Mouse (Mus musculus) hindbrain, postnatal 0 days (tissue): ENCODE measurements at regions not wholly inside any gene's neighbourhood (a gene's known extent, or its start where the extent isn't known, plus 50 kb on each side); places are given as distances from the start of the nearest gene placed in this dataset.
A peak's percentile ranks its signal among the peaks of the same experiment; 100 is the strongest.

ENCODE experiments used
- ATAC-seq: fragments of 200-750 bp; cut with Nextera tagmentation; 2 replicates; pipeline ENCODE4 v1.8.0; 2017; ENCODE audit warnings: mild to moderate bottlenecking, moderate TSS enrichment, moderate library complexity
- DNase-seq: peaks from one replicate; pipeline ENCODE4 v3.0.0-alpha.2; 2015; ENCODE audit warnings: low spot score
- H3K27ac ChIP-seq: fragments of 300-500 bp; sonication (generic); 2 replicates; pipeline ENCODE4 v1.5.1; 2014; ENCODE audit warnings: mild to moderate bottlenecking
- H3K27me3 ChIP-seq: fragments of 300-500 bp; sonication (generic); 2 replicates; pipeline ENCODE4 v1.6.1; 2014; ENCODE audit warnings: low read length, mixed read lengths; ENCODE audit not compliant: insufficient read depth
- H3K36me3 ChIP-seq: fragments of 300-500 bp; sonication (generic); 2 replicates; pipeline ENCODE4 v1.6.1; 2014; ENCODE audit warnings: low read length, mixed read lengths; ENCODE audit not compliant: insufficient read depth
- H3K4me1 ChIP-seq: fragments of 300-500 bp; sonication (generic); 2 replicates; pipeline ENCODE4 v1.6.1; 2014; ENCODE audit warnings: antibody characterized with exemption, low read length, mixed read lengths; ENCODE audit not compliant: insufficient read depth
- H3K4me2 ChIP-seq: fragments of 300-500 bp; sonication (generic); 2 replicates; pipeline ENCODE4 v1.6.1; 2014; ENCODE audit warnings: low read depth, mild to moderate bottlenecking, low read length, moderate library complexity, mixed read lengths
- H3K4me3 ChIP-seq: fragments of 300-500 bp; sonication (generic); 2 replicates; pipeline ENCODE4 v1.5.1; 2014; ENCODE audit warnings: low read length
- H3K9ac ChIP-seq: fragments of 300-500 bp; sonication (generic); replicated peaks from 2 replicates; pipeline ENCODE4 v1.6.1; 2014; ENCODE audit warnings: mild to moderate bottlenecking, low read length, moderate library complexity, mixed read lengths
- H3K9me3 ChIP-seq: fragments of 300-500 bp; sonication (generic); 2 replicates; pipeline ENCODE4 v1.6.1; 2016; ENCODE audit warnings: low read length, mixed read lengths
- CTCF ChIP-seq: IDR thresholded peaks from 2 replicates; pipeline ENCODE4 v1.5.1; 2016; ENCODE audit warnings: antibody characterized with exemption, control low read depth, low read depth
- WGBS: fragments of 180-500 bp; shearing (Covaris S2); extraction: QIAGEN DNeasy Blood & Tissue Kit; methylation state at CpG from one replicate; pipeline ENCODE4 v1.1.7; 2014; 5-methylcytosine and 5-hydroxymethylcytosine counted together

DNA sequence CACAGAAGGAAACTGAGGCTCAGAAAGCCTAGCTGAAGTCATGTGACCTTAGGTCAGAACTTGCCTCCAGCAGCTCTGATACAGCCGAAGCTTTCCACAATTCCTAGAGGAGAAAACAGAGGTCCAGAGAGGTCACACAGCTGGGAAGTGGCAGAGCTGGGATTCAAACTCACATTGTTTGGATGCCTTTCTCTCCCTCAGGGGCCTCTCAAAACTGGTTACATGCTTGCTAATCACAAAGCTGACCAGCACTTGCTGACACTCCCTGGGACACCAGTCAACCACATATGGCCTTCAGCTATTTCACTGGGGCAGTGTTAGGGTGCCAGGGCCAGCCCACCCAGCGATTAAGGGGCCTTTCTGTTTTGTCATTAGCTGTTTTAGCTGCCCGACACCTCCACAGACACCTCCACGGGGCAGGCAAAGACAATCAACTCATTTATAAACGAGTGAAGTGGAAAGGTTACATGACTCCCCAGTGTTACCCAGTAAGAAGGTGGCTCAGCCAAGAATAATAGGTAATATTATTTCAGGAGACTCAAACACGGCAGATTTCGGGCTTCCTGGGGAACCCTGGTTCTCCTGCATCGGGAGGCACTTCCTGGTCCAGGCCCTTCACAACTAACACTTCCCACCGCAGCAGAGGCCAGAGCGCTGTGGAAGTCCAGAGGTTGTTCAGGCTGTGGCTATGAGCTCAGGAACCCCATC is 71.4 kb downstream of the 2410131K14Rik start:
- WGBS, result 48% methylated on average over 10 of the region's 10 CpGs
- Histone ChIP-seq H3K4me1 (peaks cover 3% of the 10 kb centered on the region; the same call in 1 of the 2 replicates), H3K4me2 (no peak overlapping the region), H3K36me3 (no peaks in the 10 kb centered on the region), H3K9me3 (no peaks in the 10 kb centered on the region), H3K27ac (no peak overlapping the region), H3K4me3 (no peak overlapping the region), H3K27me3 (no peaks in the 10 kb centered on the region), H3K9ac (no peak overlapping the region)
- ATAC-seq, result no peak
- no peak for TF ChIP-seq CTCF
- no peak for DNase-seq

DNA sequence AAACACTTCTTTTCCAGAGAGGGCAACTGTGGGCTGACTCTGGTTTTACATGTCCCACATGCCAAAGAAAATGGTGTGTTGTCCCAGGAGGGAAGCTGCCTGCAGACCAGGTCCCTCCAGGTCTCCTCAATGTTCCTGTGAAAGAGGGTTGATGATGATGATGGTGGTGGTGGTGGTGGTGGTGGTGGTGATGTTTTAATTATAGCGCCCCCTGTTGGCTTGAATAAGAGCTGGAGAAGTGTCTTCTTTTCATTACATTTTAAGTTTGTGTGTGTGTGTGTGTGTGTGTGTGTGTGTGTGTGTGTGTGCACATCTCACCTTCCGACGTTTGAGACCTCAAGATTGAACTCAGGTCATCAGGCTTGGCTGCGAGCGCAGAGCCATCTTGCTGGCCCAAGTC is 73.0 kb downstream of the 2410131K14Rik start:
- Histone ChIP-seq H3K9me3 (no peaks in the 10 kb centered on the region), H3K27me3 (no peaks in the 10 kb centered on the region), H3K36me3 (no peaks in the 10 kb centered on the region), H3K27ac (no peak overlapping the region), H3K4me3 (no peak overlapping the region), H3K9ac (no peak overlapping the region), H3K4me1 (peaks cover 11% of the 10 kb centered on the region; the same call in 1 of the 2 replicates), H3K4me2 (no peak overlapping the region)
- WGBS, result 76% methylated on average over 5 of the region's 5 CpGs
- no peak for DNase-seq
- TF ChIP-seq CTCF, result peak; percentile 39
- ATAC-seq, result no peak

DNA sequence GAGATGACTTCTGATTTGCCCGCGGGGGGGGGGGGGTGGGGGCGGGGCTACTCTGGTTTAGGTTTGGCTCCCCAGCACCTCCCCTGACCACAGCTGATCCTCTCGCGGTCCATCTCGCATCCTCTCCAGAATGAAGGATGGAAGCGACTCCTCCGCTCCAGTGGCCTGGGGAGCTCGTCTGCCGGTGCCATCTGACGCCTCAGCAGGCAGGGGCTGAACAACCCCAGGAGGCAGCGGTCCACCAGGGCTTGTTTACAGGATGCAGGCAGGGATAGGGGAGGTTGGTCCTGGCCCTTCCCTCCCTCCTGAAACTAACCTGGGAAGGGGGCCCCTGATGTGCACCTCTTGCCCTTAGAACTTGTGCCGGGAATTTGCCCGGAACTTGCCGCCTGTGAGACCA is 73.9 kb downstream of the 2410131K14Rik start:
- Histone ChIP-seq H3K27ac (no peak overlapping the region), H3K4me2 (no peak overlapping the region), H3K9me3 (no peaks in the 10 kb centered on the region), H3K9ac (no peak overlapping the region), H3K4me1 (peaks cover 11% of the 10 kb centered on the region; the same call in 1 of the 2 replicates), H3K4me3 (no peak overlapping the region), H3K27me3 (no peaks in the 10 kb centered on the region), H3K36me3 (no peaks in the 10 kb centered on the region)
- ATAC-seq (no peak), DNase-seq (no peak)
- 13% methylated on average over 14 of the region's 15 CpGs for WGBS
- TF ChIP-seq CTCF, result no peak

DNA sequence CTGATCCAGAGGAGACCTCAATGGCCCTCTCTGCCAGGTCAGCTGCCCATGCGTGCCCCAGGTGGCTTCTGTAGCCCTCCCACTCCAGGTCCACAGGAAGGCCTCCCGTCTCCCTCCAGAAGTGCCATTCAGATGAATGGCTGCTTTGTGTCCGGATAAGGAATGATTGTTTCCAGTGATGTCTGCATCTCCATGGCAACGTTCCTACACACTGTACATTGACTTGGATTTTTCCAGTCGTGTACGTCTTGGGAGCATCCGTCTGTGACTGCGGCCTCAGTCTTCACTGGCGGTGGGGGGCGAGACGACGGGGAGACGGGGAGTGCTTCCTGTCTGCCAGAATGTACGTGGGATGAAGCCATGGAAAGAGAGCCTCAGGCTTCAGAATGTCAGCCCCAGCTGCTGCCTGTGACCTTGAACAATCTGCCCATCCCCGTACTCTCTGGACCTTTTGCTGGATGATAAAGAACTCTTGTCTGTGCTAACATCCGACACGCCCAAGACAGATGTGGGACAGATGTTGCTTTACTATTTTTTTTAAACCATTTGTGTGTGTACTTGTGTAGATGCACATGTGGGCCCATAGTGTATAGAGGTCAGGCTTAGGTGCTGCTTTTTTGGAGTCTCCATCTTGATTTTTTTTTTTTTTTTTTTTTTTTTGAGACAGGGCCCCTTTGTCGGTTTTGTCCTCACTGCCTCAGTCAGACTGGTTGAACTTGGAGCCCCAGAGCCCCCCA is 76.9 kb downstream of the 2410131K14Rik start:
- ATAC-seq (peak; percentile 64), DNase-seq (peak; percentile 73)
- WGBS, result 16% methylated on average over 18 of the region's 18 CpGs
- no peak overlapping the region for H3K9ac ChIP-seq
- no peaks in the 10 kb centered on the region for H3K36me3 ChIP-seq
- peak overlapping the region; percentile 20; the same call in 1 of the 2 replicates for H3K27ac ChIP-seq
- no peaks in the 10 kb centered on the region for H3K9me3 ChIP-seq
- H3K27me3 ChIP-seq, result no peaks in the 10 kb centered on the region
- H3K4me3 ChIP-seq, result no peak overlapping the region
- no peak for TF ChIP-seq CTCF
- H3K4me2 ChIP-seq, result no peak overlapping the region
- H3K4me1 ChIP-seq, result peaks cover 11% of the 10 kb centered on the region; the same call in 1 of the 2 replicates

DNA sequence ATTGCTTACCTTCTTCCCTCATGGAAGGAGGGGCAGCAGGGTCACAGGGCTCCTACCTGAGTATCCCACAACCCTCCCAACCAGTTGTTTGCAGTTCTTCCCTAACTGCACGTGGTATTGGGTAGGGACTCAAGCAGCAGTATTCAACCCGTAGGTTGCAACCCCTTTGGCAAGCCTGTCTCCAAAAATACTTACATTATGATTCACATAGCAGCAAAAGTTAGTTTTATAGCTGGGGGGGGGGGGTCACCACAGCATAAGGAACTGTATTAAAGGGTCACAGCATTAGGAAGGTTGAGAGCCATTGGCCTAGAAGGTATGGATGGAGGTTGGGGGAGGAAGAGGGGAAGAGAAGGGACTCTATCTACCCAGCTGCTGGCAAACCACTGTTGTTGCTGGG is 78.1 kb downstream of the 2410131K14Rik start:
- Histone ChIP-seq H3K9ac (no peak overlapping the region), H3K27me3 (no peaks in the 10 kb centered on the region), H3K4me1 (peaks cover 14% of the 10 kb centered on the region), H3K36me3 (no peaks in the 10 kb centered on the region), H3K27ac (no peak overlapping the region), H3K9me3 (no peaks in the 10 kb centered on the region), H3K4me3 (no peak overlapping the region), H3K4me2 (no peak overlapping the region)
- no peak for ATAC-seq
- 93% methylated on average over 2 of the region's 2 CpGs for WGBS
- DNase-seq, result no peak
- TF ChIP-seq CTCF, result no peak

DNA sequence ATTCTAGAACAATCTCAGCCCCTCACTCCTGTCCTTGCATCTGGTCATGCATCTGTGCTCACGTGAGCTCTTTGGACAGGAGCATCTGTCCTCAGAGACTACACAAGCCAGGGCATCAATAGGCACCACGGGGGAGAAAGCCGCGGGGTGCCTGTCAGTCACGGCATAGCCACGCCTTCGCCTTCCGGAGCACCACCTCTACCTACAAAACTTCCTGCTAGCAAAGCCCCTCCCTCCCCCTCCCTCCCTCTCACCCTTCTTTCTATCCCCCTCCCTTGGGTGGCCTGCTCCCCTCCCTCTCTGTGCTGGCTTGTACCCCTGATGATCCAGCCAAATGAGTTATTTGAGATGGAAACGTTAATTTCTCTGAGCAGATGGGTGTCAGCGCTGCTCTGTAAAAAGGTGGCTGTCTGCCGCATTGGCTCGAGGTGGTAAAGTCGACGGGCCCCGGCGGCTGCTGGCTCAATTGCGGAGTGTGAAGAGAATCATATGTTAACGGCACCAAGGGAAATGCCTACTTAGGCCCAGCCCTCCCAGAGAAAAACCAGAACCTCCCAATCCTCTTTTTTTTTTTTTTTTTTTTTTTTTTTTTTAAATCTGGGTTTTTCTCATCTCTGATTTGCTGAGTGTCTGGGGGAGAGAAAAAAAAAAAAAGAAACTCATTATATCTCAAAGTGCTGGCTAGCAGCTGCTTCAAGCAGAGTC is 82.0 kb downstream of the 2410131K14Rik start:
- 2% methylated on average over 18 of the region's 18 CpGs for WGBS

More for the DNA sequence above, 82.0 kb downstream of the 2410131K14Rik start:
- peaks cover 13% of the 10 kb centered on the region for H3K4me1 ChIP-seq
- H3K27ac ChIP-seq, result no peak overlapping the region
- ATAC-seq (peak; percentile 46), DNase-seq (peak; percentile 84)
- H3K9me3 ChIP-seq, result no peaks in the 10 kb centered on the region
- TF ChIP-seq CTCF, result no peak
- H3K27me3 ChIP-seq, result no peaks in the 10 kb centered on the region
- peak overlapping the region; percentile 56 for H3K4me2 ChIP-seq
- no peaks in the 10 kb centered on the region for H3K36me3 ChIP-seq
- H3K9ac ChIP-seq, result no peak overlapping the region; the same call in 1 of the 2 replicates
- peak overlapping the region; percentile 20 for H3K4me3 ChIP-seq
